ENCODE assay signal across 12 mouse cellular contexts in genomic region chr11:37364430-37364829, GRCm38 (mm10).
A peak's percentile ranks its signal among the peaks of the same experiment; 100 is the strongest.
DNase-seq lines count a peak whose midpoint lies in the region; ATAC-seq lines count a peak whose summit lies in the region.
"Had no signal": no experiment of that assay in that cellular context is flagged by ENCODE, and none has a peak within 500 bp of the region (broad histone marks: within the 10 kb centered on the region; RNA-seq: fewer than 3 reads in every experiment).

No protein-coding gene starts in this region.

- H3K4me3 ChIP-seq in forebrain, embryonic 15.5 days = no peak overlapping the region
- H3K4me3 ChIP-seq in forebrain, embryonic 13.5 days = no peak overlapping the region
- no peak overlapping the region for H3K4me3 ChIP-seq in midbrain, embryonic 13.5 days (replicated peaks)
- H3K4me3 ChIP-seq: midbrain, embryonic 12.5 days had no signal

- peak; percentile 3 for DNase-seq in urinary bladder, postnatal 25 days (ENCODE audit: low spot score)
- no peak for DNase-seq in urinary bladder, postnatal 4 days (ENCODE audit: low spot score in 2 of 2)
- DNase-seq in layer of hippocampus, adult 9-11 months = peak; percentile 89
- DNase-seq in right cerebral cortex, postnatal 36 days (ENCODE audit: low spot score in 2 of 2) = peak; percentile 18 to 45
- no peak for DNase-seq in kidney, postnatal 10 days
- DNase-seq: liver; thymus, adult 18-20 months had no signal

- no peak overlapping the region for H3K27ac ChIP-seq in forebrain, embryonic 15.5 days (replicated peaks)
- H3K27ac ChIP-seq in forebrain, embryonic 13.5 days = no peak overlapping the region
- H3K27ac ChIP-seq in midbrain, embryonic 13.5 days = no peak overlapping the region
- H3K27ac ChIP-seq: midbrain, embryonic 12.5 days had no signal

- ATAC-seq in forebrain, embryonic 15.5 days (replicated peaks) = 0 out of 2 replicates have a peak, but pooled peaks have one; percentile 35
- no peak for ATAC-seq in forebrain, embryonic 13.5 days
- no peak for ATAC-seq in midbrain, embryonic 13.5 days
- ATAC-seq: hindbrain, embryonic 16.5 days had no signal

- H3K27me3 ChIP-seq in forebrain, embryonic 15.5 days = no peaks in the 10 kb centered on the region
- H3K27me3 ChIP-seq in forebrain, embryonic 13.5 days = no peaks in the 10 kb centered on the region
- no peaks in the 10 kb centered on the region for H3K27me3 ChIP-seq in midbrain, embryonic 13.5 days
- H3K27me3 ChIP-seq: midbrain, embryonic 12.5 days had no signal

- H3K36me3 ChIP-seq in forebrain, embryonic 15.5 days = no peaks in the 10 kb centered on the region
- H3K36me3 ChIP-seq in forebrain, embryonic 13.5 days (ENCODE audit: poor library complexity, severe bottlenecking) = no peaks in the 10 kb centered on the region
- no peaks in the 10 kb centered on the region for H3K36me3 ChIP-seq in midbrain, embryonic 13.5 days
- H3K36me3 ChIP-seq: midbrain, embryonic 12.5 days had no signal

- WGBS in forebrain, embryonic 15.5 days = 77% methylated on average over 2 of the region's 2 CpGs
- 86% methylated on average over 2 of the region's 2 CpGs for WGBS in forebrain, embryonic 13.5 days
- 90% methylated on average over 2 of the region's 2 CpGs for WGBS in midbrain, embryonic 13.5 days

- no peak overlapping the region for H3K9ac ChIP-seq in forebrain, embryonic 15.5 days (replicated peaks)
- H3K9ac ChIP-seq in forebrain, embryonic 13.5 days = no peak overlapping the region
- H3K9ac ChIP-seq in midbrain, embryonic 13.5 days (replicated peaks) = no peak overlapping the region
- H3K9ac ChIP-seq: midbrain, embryonic 12.5 days had no signal

- H3K9me3 ChIP-seq in forebrain, embryonic 15.5 days = no peaks in the 10 kb centered on the region
- no peaks in the 10 kb centered on the region for H3K9me3 ChIP-seq in forebrain, embryonic 13.5 days (replicated peaks)
- H3K9me3 ChIP-seq in midbrain, embryonic 13.5 days = no peaks in the 10 kb centered on the region
- H3K9me3 ChIP-seq: midbrain, embryonic 12.5 days had no signal

- H3K4me1 ChIP-seq in forebrain, embryonic 15.5 days = no peaks in the 10 kb centered on the region
- H3K4me1 ChIP-seq in forebrain, embryonic 13.5 days = no peaks in the 10 kb centered on the region
- H3K4me1 ChIP-seq in midbrain, embryonic 13.5 days (replicated peaks) = no peaks in the 10 kb centered on the region
- H3K4me1 ChIP-seq: midbrain, embryonic 12.5 days had no signal

- H3K4me2 ChIP-seq in forebrain, embryonic 15.5 days (replicated peaks) = no peak overlapping the region
- H3K4me2 ChIP-seq in forebrain, embryonic 13.5 days = no peak overlapping the region
- no peak overlapping the region for H3K4me2 ChIP-seq in midbrain, embryonic 13.5 days (replicated peaks)
- H3K4me2 ChIP-seq: midbrain, embryonic 12.5 days had no signal

Comparison
In these comparisons a context has a peak if more than half of its experiments do, and no peak if none do; other contexts are left out.
1. DNase-seq: peak in urinary bladder, postnatal 25 days (single experiment), layer of hippocampus, adult 9-11 months (single experiment) and right cerebral cortex, postnatal 36 days (2 of 2); none in urinary bladder, postnatal 4 days (0 of 2) and kidney, postnatal 10 days (single experiment).